Mouse (Mus musculus): ENCODE data around the gene Rgs7. TPM values are rescaled to one million over a fixed set of nuclear protein-coding genes. Genes with fewer than 3 reads are reported as not detected.
A peak's percentile ranks its signal among the peaks of the same experiment; 100 is the strongest.

Gene Rgs7
- polyA plus RNA-seq, 1 experiment: not detected

DNA sequence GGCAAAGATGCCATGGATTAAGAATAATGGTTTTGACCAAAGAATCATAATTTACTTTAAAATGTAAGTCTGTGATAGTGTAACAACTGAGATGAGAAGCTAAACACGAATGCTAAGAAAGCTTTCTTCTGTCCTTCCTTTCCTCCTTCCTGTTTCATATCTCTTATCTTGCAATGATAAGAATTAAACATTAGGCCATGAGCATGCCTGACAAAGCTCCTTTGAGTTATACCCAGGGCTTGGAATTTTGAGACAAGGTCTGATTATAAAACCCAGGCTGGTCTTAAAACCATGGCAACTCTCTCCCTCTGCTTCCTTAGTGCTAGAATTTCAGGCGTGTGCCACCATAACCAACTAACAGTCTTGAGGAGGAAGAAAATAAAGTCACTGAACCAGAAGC, 22.2 kb upstream of the Rgs7 start:
- no peaks in the 10 kb centered on the region for H3K9me3 ChIP-seq (replicated peaks; ENCODE audit: control insufficient read depth, insufficient read depth, low read length, poor library complexity, severe bottlenecking)
- no peaks in the 10 kb centered on the region for H3K4me1 ChIP-seq (ENCODE audit: control insufficient read depth, insufficient read depth, low read length)
- H3K9ac ChIP-seq (ENCODE audit: low read depth, poor library complexity, severe bottlenecking): no peak overlapping the region
- no peak overlapping the region for H3K4me3 ChIP-seq (ENCODE audit: low read depth, low read length)
- H3K27ac ChIP-seq (ENCODE audit: insufficient read depth, low read length): no peak overlapping the region
- no peaks in the 10 kb centered on the region; the same call in 1 of the 2 replicates for H3K27me3 ChIP-seq (ENCODE audit: control insufficient read depth, insufficient read depth, low read length, poor library complexity, severe bottlenecking)
- no peaks in the 10 kb centered on the region for H3K36me3 ChIP-seq (ENCODE audit: control insufficient read depth, insufficient read depth, low read length, poor library complexity, severe bottlenecking)
- TF ChIP-seq CTCF (IDR thresholded peaks at IDR 0.05; ENCODE audit: low read depth, low read length): no peak
- no peak for TF ChIP-seq EP300 (IDR thresholded peaks at IDR 0.05; ENCODE audit: insufficient read depth, low read depth, low read length)
- no peak for TF ChIP-seq POLR2A (IDR thresholded peaks at IDR 0.05; ENCODE audit: insufficient read depth, low read length)

DNA sequence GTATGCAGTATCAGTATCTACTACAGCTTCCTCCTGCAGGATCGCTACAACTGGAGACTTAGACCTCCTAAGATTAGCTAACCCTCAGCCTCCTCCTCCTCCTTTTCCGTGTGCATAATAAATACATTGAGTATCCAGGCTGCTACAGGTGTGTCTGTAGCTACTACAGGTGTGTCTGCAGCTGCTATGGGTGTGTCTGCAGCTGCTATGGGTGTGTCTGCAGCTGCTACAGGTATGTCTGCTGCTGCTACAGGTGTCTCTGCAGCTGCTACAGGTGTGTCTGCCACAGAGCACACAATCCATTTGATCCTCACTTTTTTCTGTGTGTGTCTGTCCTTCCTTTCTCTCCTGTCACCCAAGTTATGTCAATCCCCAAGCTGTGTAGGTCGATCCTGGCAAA, 19.9 kb upstream of the Rgs7 start:
- H3K36me3 ChIP-seq (ENCODE audit: control insufficient read depth, insufficient read depth, low read length, poor library complexity, severe bottlenecking): no peaks in the 10 kb centered on the region
- H3K4me1 ChIP-seq (ENCODE audit: control insufficient read depth, insufficient read depth, low read length): no peaks in the 10 kb centered on the region
- no peak overlapping the region for H3K27ac ChIP-seq (ENCODE audit: insufficient read depth, low read length)
- no peaks in the 10 kb centered on the region for H3K9me3 ChIP-seq (replicated peaks; ENCODE audit: control insufficient read depth, insufficient read depth, low read length, poor library complexity, severe bottlenecking)
- no peak for TF ChIP-seq POLR2A (IDR thresholded peaks at IDR 0.05; ENCODE audit: insufficient read depth, low read length)
- no peak for TF ChIP-seq CTCF (IDR thresholded peaks at IDR 0.05; ENCODE audit: low read depth, low read length)
- no peak for TF ChIP-seq EP300 (IDR thresholded peaks at IDR 0.05; ENCODE audit: insufficient read depth, low read depth, low read length)
- no peak overlapping the region for H3K9ac ChIP-seq (ENCODE audit: low read depth, poor library complexity, severe bottlenecking)
- no peak overlapping the region for H3K4me3 ChIP-seq (ENCODE audit: low read depth, low read length)
- H3K27me3 ChIP-seq (ENCODE audit: control insufficient read depth, insufficient read depth, low read length, poor library complexity, severe bottlenecking): no peaks in the 10 kb centered on the region; the same call in 1 of the 2 replicates

DNA sequence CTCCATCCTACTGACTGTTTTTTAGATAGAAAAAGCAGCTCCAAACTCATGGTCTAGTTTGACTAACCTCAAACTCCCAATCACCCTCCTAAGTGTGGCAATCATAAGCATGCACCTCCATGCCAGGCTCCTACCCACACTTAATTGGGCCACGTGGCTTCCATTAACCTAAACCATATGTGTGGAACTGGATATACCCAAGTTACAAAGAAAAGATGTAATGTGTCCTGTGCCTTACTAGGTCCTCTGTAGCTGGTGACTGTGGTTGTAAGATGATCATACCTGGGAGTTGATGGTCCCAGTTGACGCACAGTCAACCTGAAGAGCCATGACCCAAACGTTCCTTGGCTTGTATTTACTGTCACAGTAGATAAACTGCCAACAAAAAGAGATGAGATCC, 17.7 kb upstream of the Rgs7 start:
- Histone ChIP-seq H3K9ac (ENCODE audit: low read depth, poor library complexity, severe bottlenecking) (no peak overlapping the region), H3K9me3 (replicated peaks; ENCODE audit: control insufficient read depth, insufficient read depth, low read length, poor library complexity, severe bottlenecking) (no peaks in the 10 kb centered on the region), H3K4me1 (ENCODE audit: control insufficient read depth, insufficient read depth, low read length) (no peaks in the 10 kb centered on the region), H3K27me3 (ENCODE audit: control insufficient read depth, insufficient read depth, low read length, poor library complexity, severe bottlenecking) (no peaks in the 10 kb centered on the region; the same call in 1 of the 2 replicates), H3K36me3 (ENCODE audit: control insufficient read depth, insufficient read depth, low read length, poor library complexity, severe bottlenecking) (no peaks in the 10 kb centered on the region), H3K27ac (ENCODE audit: insufficient read depth, low read length) (no peak overlapping the region), H3K4me3 (ENCODE audit: low read depth, low read length) (no peak overlapping the region)
- no peak for TF ChIP-seq EP300 (IDR thresholded peaks at IDR 0.05; ENCODE audit: insufficient read depth, low read depth, low read length)
- TF ChIP-seq POLR2A (IDR thresholded peaks at IDR 0.05; ENCODE audit: insufficient read depth, low read length): no peak
- TF ChIP-seq CTCF (IDR thresholded peaks at IDR 0.05; ENCODE audit: low read depth, low read length): no peak

- H3K27me3 ChIP-seq (ENCODE audit: control insufficient read depth, insufficient read depth, low read length, poor library complexity, severe bottlenecking): no peaks in the 10 kb centered on the region; the same call in 1 of the 2 replicates
- H3K9me3 ChIP-seq (replicated peaks; ENCODE audit: control insufficient read depth, insufficient read depth, low read length, poor library complexity, severe bottlenecking): no peaks in the 10 kb centered on the region
- no peaks in the 10 kb centered on the region for H3K4me1 ChIP-seq (ENCODE audit: control insufficient read depth, insufficient read depth, low read length)
- TF ChIP-seq EP300 (IDR thresholded peaks at IDR 0.05; ENCODE audit: insufficient read depth, low read depth, low read length) (no peak), CTCF (IDR thresholded peaks at IDR 0.05; ENCODE audit: low read depth, low read length) (no peak), POLR2A (IDR thresholded peaks at IDR 0.05; ENCODE audit: insufficient read depth, low read length) (no peak)
- H3K4me3 ChIP-seq (ENCODE audit: low read depth, low read length): peak overlapping the region; percentile 58
- no peak overlapping the region for H3K27ac ChIP-seq (ENCODE audit: insufficient read depth, low read length)
- H3K36me3 ChIP-seq (ENCODE audit: control insufficient read depth, insufficient read depth, low read length, poor library complexity, severe bottlenecking): no peaks in the 10 kb centered on the region
- H3K9ac ChIP-seq (ENCODE audit: low read depth, poor library complexity, severe bottlenecking): peak overlapping the region; percentile 32; the same call in 1 of the 2 replicates
Measured at GRCm38 (mm10) chr1:175492683-175493043, 363 bp upstream of the Rgs7 start.

DNA sequence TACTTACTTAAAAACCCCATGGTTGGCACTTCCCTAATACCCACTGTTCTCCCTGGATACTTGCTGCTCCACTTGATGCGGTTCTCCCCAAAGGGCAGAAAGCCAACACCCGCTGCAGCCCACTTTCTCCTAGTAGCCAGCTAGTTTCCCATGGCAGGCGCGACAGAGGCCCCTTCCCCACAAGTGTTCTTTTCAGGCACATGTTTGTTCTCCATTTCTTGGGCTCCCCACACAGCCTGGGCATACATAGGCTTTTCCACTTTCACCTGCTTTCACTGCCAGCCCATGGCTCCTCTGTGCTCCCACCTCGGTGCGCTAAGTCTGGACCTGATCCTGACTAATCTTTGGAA, 814 bp downstream of the Rgs7 start:
- Histone ChIP-seq H3K9me3 (replicated peaks; ENCODE audit: control insufficient read depth, insufficient read depth, low read length, poor library complexity, severe bottlenecking) (no peaks in the 10 kb centered on the region), H3K4me3 (ENCODE audit: low read depth, low read length) (peak overlapping the region; percentile 58), H3K27ac (ENCODE audit: insufficient read depth, low read length) (no peak overlapping the region), H3K27me3 (ENCODE audit: control insufficient read depth, insufficient read depth, low read length, poor library complexity, severe bottlenecking) (no peaks in the 10 kb centered on the region; the same call in 1 of the 2 replicates), H3K36me3 (ENCODE audit: control insufficient read depth, insufficient read depth, low read length, poor library complexity, severe bottlenecking) (no peaks in the 10 kb centered on the region), H3K4me1 (ENCODE audit: control insufficient read depth, insufficient read depth, low read length) (no peaks in the 10 kb centered on the region), H3K9ac (ENCODE audit: low read depth, poor library complexity, severe bottlenecking) (no peak overlapping the region)
- TF ChIP-seq CTCF (IDR thresholded peaks at IDR 0.05; ENCODE audit: low read depth, low read length) (no peak), POLR2A (IDR thresholded peaks at IDR 0.05; ENCODE audit: insufficient read depth, low read length) (no peak), EP300 (IDR thresholded peaks at IDR 0.05; ENCODE audit: insufficient read depth, low read depth, low read length) (no peak)

DNA sequence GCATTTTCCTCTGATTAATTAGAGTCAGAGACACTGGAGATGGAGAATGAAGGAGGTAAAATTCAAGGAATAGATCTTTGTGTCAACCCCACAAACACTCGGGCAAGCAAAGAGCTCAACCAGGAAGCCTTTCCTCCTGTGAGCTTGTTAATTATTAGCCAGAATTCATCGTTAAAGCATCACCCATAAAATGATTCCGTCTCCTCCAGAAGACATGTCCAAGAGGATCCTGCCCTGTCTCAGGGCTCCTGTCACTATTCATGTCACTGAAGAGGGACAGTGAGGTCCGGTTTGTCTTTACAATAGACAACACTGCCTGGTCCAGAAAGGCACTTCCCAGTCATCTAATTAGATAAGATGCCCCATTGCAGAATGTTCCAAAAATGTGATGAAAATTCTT, 7.2 kb downstream of the Rgs7 start:
- no peak overlapping the region for H3K27ac ChIP-seq (ENCODE audit: insufficient read depth, low read length)
- TF ChIP-seq POLR2A (IDR thresholded peaks at IDR 0.05; ENCODE audit: insufficient read depth, low read length): no peak
- H3K4me3 ChIP-seq (ENCODE audit: low read depth, low read length): no peak overlapping the region
- H3K36me3 ChIP-seq (ENCODE audit: control insufficient read depth, insufficient read depth, low read length, poor library complexity, severe bottlenecking): no peaks in the 10 kb centered on the region
- H3K27me3 ChIP-seq (ENCODE audit: control insufficient read depth, insufficient read depth, low read length, poor library complexity, severe bottlenecking): no peaks in the 10 kb centered on the region
- no peak overlapping the region for H3K9ac ChIP-seq (ENCODE audit: low read depth, poor library complexity, severe bottlenecking)
- no peaks in the 10 kb centered on the region for H3K9me3 ChIP-seq (replicated peaks; ENCODE audit: control insufficient read depth, insufficient read depth, low read length, poor library complexity, severe bottlenecking)
- no peaks in the 10 kb centered on the region for H3K4me1 ChIP-seq (ENCODE audit: control insufficient read depth, insufficient read depth, low read length)
